Comparison of ENCODE assay signal across 12 mouse cellular contexts in genomic region chr4:106861871-106862270, GRCm38 (mm10). TPM values are rescaled to one million over a fixed set of nuclear protein-coding genes. Genes with fewer than 3 reads are reported as not detected.
DNase-seq lines count a peak whose midpoint lies in the region; ATAC-seq and TF ChIP-seq lines count a peak whose summit lies in the region.
"Had no signal": no experiment of that assay in that cellular context is flagged by ENCODE, and none has a peak within 500 bp of the region (broad histone marks: within the 10 kb centered on the region; RNA-seq: fewer than 3 reads in every experiment).

No protein-coding gene starts in this region.

- no peaks in the 10 kb centered on the region for H3K27me3 ChIP-seq in heart, adult 2 months (ENCODE audit: control insufficient read depth, insufficient read depth, low read length)
- H3K27me3 ChIP-seq in kidney, embryonic 15.5 days: no peaks in the 10 kb centered on the region
- H3K27me3 ChIP-seq in limb, embryonic 13.5 days: no peaks in the 10 kb centered on the region

- peak overlapping the region; percentile 51 for H3K27ac ChIP-seq in heart, adult 2 months
- peak overlapping the region; percentile 68 for H3K27ac ChIP-seq in kidney, embryonic 15.5 days
- H3K27ac ChIP-seq in limb, embryonic 13.5 days: peak overlapping the region; percentile 48; the same call in 1 of the 2 replicates

- no peak overlapping the region for H3K4me3 ChIP-seq in heart, adult 2 months
- no peak overlapping the region for H3K4me3 ChIP-seq in kidney, embryonic 15.5 days (replicated peaks)
- no peak overlapping the region for H3K4me3 ChIP-seq in limb, embryonic 13.5 days

- peaks cover 9% of the 10 kb centered on the region for H3K4me1 ChIP-seq in heart, adult 2 months (ENCODE audit: control insufficient read depth, insufficient read depth, low read length)
- H3K4me1 ChIP-seq in kidney, embryonic 15.5 days: peaks cover 77% of the 10 kb centered on the region
- peaks cover 84% of the 10 kb centered on the region for H3K4me1 ChIP-seq in limb, embryonic 13.5 days

- H3K9me3 ChIP-seq in kidney, embryonic 15.5 days (replicated peaks): no peaks in the 10 kb centered on the region
- no peaks in the 10 kb centered on the region for H3K9me3 ChIP-seq in limb, embryonic 13.5 days

- peak overlapping the region; percentile 27; the same call in 1 of the 2 replicates for H3K9ac ChIP-seq in heart, adult 2 months (ENCODE audit: low read depth, low read length)
- no peak overlapping the region for H3K9ac ChIP-seq in kidney, embryonic 15.5 days
- H3K9ac ChIP-seq in limb, embryonic 13.5 days: 0 out of 2 replicates have a peak overlapping the region, but pooled peaks have one; percentile 20

- intact Hi-C loops in heart, adult 2 months (cut with DNase I): no loop called here
- intact Hi-C loops in heart, postnatal 36 days (cut with DNase I): loop anchor here (2.0 kb wide), 1 partner anchor 21 kb away; no protein-coding TSS in a partner anchor

- no peaks in the 10 kb centered on the region for H3K36me3 ChIP-seq in heart, adult 2 months (ENCODE audit: control insufficient read depth, insufficient read depth, low read length)
- no peaks in the 10 kb centered on the region for H3K36me3 ChIP-seq in kidney, embryonic 15.5 days
- no peaks in the 10 kb centered on the region for H3K36me3 ChIP-seq in limb, embryonic 13.5 days

- no peak for DNase-seq in heart, adult 2 months
- DNase-seq in heart, postnatal 36 days: no peak
- no peak for DNase-seq in kidney, adult 8-10 months
- DNase-seq in brain, adult 2 months (ENCODE audit: low read depth, low spot score): peak; percentile 61
- no peak for DNase-seq in left cerebral cortex, adult 11 months (ENCODE audit: low spot score)
- no peak for DNase-seq in adrenal gland, adult (ENCODE audit: inconsistent age in 2 of 2, low spot score in 1 of 2)
- DNase-seq: adrenal gland, adult 2 months; embryo, embryonic 11 days; thymus, adult 2 months had no signal

- no peak overlapping the region for H3K4me2 ChIP-seq in kidney, embryonic 15.5 days
- no peak overlapping the region for H3K4me2 ChIP-seq in limb, embryonic 13.5 days (replicated peaks)

- TF ChIP-seq EP300 in heart, adult 2 months (IDR thresholded peaks at IDR 0.05; ENCODE audit: insufficient read depth, low read depth, low read length): no peak

- no peaks in the 10 kb centered on the region for H3K79me2 ChIP-seq in heart, adult 2 months (replicated peaks; ENCODE audit: control insufficient read depth, insufficient read depth, low read length)

- WGBS in heart, adult 2 months: 44% methylated on average over 8 of the region's 8 CpGs
- WGBS in kidney, embryonic 15.5 days: 62% methylated on average over 8 of the region's 8 CpGs
- 46% methylated on average over 8 of the region's 8 CpGs for WGBS in limb, embryonic 13.5 days

- no peak for ATAC-seq in kidney, embryonic 15.5 days (replicated peaks; ENCODE audit: low FRiP score)
- no peak for ATAC-seq in limb, embryonic 13.5 days (ENCODE audit: low FRiP score, low read depth)
- ATAC-seq: forebrain, embryonic 16.5 days had no signal

- TF ChIP-seq CTCF in heart, adult 2 months (IDR thresholded peaks at IDR 0.05): no peak

- TF ChIP-seq POLR2A in heart, adult 2 months (IDR thresholded peaks at IDR 0.05; ENCODE audit: insufficient read depth, low read depth, low read length): no peak

RNA-seq across cellular contexts. Expression of gene Ssbp3, which starts 48.6 kb away (rescaled TPM):
- 10 to 100 TPM; 37.3 to 39.0 TPM for total RNA-seq in heart, adult 2 months (2021)
- 26.1 and 26.6 TPM in 2 replicates for polyA plus RNA-seq in heart, adult 2 months (2012; rRNA removed)
- 10 to 100 TPM; 38.7 to 39.4 TPM for total RNA-seq in heart, postnatal 36 days (2021)
- polyA plus RNA-seq in kidney, embryonic 15.5 days (2015; fragmentation: Nextera tagmentation; extraction: Ambion mirVana): 99.4 and 108 TPM in 2 replicates
- polyA plus RNA-seq in limb, embryonic 13.5 days (2015; fragmentation: Nextera tagmentation; extraction: Ambion mirVana): 171 and 173 TPM in 2 replicates

RNA-seq across cellular contexts. Expression of gene Acot11, which starts 57.1 kb away (rescaled TPM):
- total RNA-seq in heart, adult 2 months (2021): 10 to 100 TPM; 27.5 to 48.6 TPM
- polyA plus RNA-seq in heart, adult 2 months (2012; rRNA removed): 16.4 and 25.2 TPM in 2 replicates
- 10 to 100 TPM; 34.3 to 39.8 TPM for total RNA-seq in heart, postnatal 36 days (2021)
- polyA plus RNA-seq in kidney, embryonic 15.5 days (2015; fragmentation: Nextera tagmentation; extraction: Ambion mirVana): 2.7 and 3.7 TPM in 2 replicates
- 5.1 and 5.5 TPM in 2 replicates for polyA plus RNA-seq in limb, embryonic 13.5 days (2015; fragmentation: Nextera tagmentation; extraction: Ambion mirVana)
